Mouse (Mus musculus) liver, embryonic 12.5 days (tissue): ENCODE measurements at regions not wholly inside any gene's neighbourhood (a gene's known extent, or its start where the extent isn't known, plus 50 kb on each side); places are given as distances from the start of the nearest gene placed in this dataset.

Experiments used
- ATAC-seq: fragments of 200-750 bp; cut with Nextera tagmentation; 2 replicates; pipeline ENCODE4 v1.8.0; 2017; ENCODE audit warnings: moderate number of reproducible peaks, mild to moderate bottlenecking, moderate library complexity
- H3K27ac ChIP-seq: fragments of 300-500 bp; sonication (generic); 2 replicates; pipeline ENCODE4 v1.5.1; 2016; ENCODE audit warnings: mild to moderate bottlenecking
- H3K27me3 ChIP-seq: fragments of 300-500 bp; sonication (generic); replicated peaks from 2 replicates; pipeline ENCODE4 v1.6.1; 2016; ENCODE audit warnings: mild to moderate bottlenecking, moderate library complexity
- H3K36me3 ChIP-seq: fragments of 300-500 bp; sonication (generic); 2 replicates; pipeline ENCODE4 v1.6.1; 2016; ENCODE audit warnings: mild to moderate bottlenecking, moderate library complexity
- H3K4me1 ChIP-seq: fragments of 300-500 bp; sonication (generic); 2 replicates; pipeline ENCODE4 v1.6.1; 2016
- H3K4me2 ChIP-seq: fragments of 300-500 bp; sonication (generic); 2 replicates; pipeline ENCODE4 v1.6.1; 2016; ENCODE audit warnings: mild to moderate bottlenecking, moderate library complexity
- H3K4me3 ChIP-seq: fragments of 300-500 bp; sonication (generic); 2 replicates; pipeline ENCODE4 v1.5.1; 2016; ENCODE audit warnings: mild to moderate bottlenecking, moderate library complexity
- H3K9ac ChIP-seq: fragments of 300-500 bp; sonication (generic); 2 replicates; pipeline ENCODE4 v1.6.1; 2016; ENCODE audit warnings: mild to moderate bottlenecking, moderate library complexity
- H3K9me3 ChIP-seq: fragments of 300-500 bp; sonication (generic); replicated peaks from 2 replicates; pipeline ENCODE4 v1.6.1; 2016; ENCODE audit warnings: mild to moderate bottlenecking, moderate library complexity
- WGBS: fragments of 180-500 bp; shearing (Covaris S2); methylation state at CpG from one replicate; pipeline ENCODE4 v1.1.7; 2016; ENCODE audit not compliant: insufficient replicate concordance; 5-methylcytosine and 5-hydroxymethylcytosine counted together

DNA sequence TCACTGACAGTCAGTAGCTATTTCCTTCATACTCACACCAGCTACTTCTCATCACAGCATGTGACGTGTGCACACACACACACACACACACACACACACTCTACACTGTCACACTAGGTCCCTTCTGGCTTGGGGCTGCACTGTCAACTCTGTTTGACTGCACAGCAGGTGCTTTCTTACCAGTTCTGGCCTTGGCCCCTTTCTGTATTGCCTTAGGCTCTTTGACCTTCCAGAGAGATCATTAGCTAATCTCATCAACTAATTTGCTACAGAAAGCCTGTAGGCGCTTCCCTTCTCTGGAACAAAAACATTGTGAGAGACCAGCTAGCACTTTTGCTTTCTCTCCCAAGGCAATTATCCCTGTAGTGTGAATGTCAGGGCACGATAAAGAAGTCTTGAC lies 334.4 kb downstream of the Mllt3 start:
- Histone ChIP-seq H3K36me3 (no peaks in the 10 kb centered on the region), H3K27ac (no peak overlapping the region)
- WGBS = 44% methylated on average over 3 of the region's 3 CpGs

DNA sequence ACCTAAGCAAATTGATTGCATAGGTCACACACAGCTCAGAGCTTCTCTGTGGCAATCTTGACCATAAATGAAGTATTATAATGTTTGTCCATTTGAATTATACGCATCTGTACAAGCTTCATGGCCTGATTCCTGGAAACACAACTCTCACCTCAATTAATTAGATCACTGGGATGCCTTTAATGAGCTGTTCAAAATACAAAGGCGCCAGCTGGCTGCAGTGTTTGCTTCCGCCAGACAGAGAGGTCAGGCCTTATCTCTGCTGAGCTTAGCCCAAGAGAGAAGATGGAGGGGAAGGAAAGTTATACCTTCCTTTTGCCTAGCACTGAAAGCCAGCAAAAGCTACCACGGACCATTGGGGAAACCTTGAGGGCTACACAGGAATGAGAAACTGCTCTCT lies 336.2 kb downstream of the Mllt3 start:
- Histone ChIP-seq H3K4me2 (no peak overlapping the region), H3K27me3 (no peaks in the 10 kb centered on the region), H3K27ac (no peak overlapping the region), H3K4me1 (no peaks in the 10 kb centered on the region), H3K9ac (no peak overlapping the region), H3K4me3 (no peak overlapping the region), H3K36me3 (no peaks in the 10 kb centered on the region), H3K9me3 (no peaks in the 10 kb centered on the region)
- no peak for ATAC-seq
- whole genome bisulfite sequencing = 57% methylated on average over 4 of the region's 4 CpGs

More for the DNA sequence above, 334.4 kb downstream of the Mllt3 start:
- H3K27me3 ChIP-seq = no peaks in the 10 kb centered on the region
- H3K9me3 ChIP-seq = no peaks in the 10 kb centered on the region
- ATAC-seq = no peak
- H3K4me3 ChIP-seq = no peak overlapping the region
- no peaks in the 10 kb centered on the region for H3K4me1 ChIP-seq
- H3K4me2 ChIP-seq = no peak overlapping the region
- no peak overlapping the region for H3K9ac ChIP-seq

DNA sequence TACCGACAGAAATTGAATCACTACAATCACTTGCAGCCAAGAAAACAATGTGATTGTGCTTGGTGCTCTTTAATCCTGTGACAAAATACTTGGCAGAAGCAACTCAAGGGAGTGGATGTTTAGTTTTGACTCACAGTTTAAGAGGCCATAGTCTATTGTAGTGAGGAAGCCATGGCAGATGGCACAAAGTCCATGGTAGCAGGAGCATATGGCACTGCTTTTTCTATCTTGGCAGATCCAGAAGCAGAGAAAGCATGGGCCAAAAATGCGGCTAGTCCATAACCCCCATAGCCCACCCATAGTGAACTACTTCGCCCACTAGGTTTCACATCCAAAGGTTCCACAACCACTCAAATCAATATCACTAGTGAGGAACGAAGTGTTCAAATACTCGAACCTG lies 337.4 kb downstream of the Mllt3 start:
- H3K4me3 ChIP-seq = no peak overlapping the region
- no peaks in the 10 kb centered on the region for H3K27me3 ChIP-seq
- 83% methylated on average over 5 of the region's 5 CpGs for WGBS
- ATAC-seq = no peak
- H3K4me2 ChIP-seq = no peak overlapping the region
- H3K9ac ChIP-seq = no peak overlapping the region
- H3K36me3 ChIP-seq = no peaks in the 10 kb centered on the region
- no peak overlapping the region for H3K27ac ChIP-seq
- no peaks in the 10 kb centered on the region for H3K4me1 ChIP-seq
- no peaks in the 10 kb centered on the region for H3K9me3 ChIP-seq

DNA sequence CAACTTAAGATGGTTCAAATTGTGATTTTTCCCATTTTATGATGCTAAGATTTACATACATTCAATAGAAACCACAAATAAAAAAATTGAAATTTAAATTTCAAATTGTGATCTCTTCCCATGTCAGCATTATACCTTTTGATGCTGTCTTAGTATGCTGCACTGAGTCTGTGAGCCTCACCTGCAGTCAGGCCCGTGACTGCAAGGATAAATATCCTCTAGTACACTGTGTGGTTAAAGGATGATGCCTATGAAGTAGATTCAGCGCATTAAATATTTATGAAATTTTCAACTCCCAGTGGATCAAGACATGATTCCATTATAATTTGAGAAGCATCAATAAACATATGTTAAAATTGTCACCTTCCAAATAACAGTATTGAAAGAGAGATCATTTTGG lies 340.4 kb downstream of the Mllt3 start:
- H3K4me3 ChIP-seq = no peak overlapping the region
- H3K9me3 ChIP-seq = no peaks in the 10 kb centered on the region
- no peak overlapping the region for H3K4me2 ChIP-seq
- no peak for ATAC-seq
- no peaks in the 10 kb centered on the region for H3K27me3 ChIP-seq
- no peak overlapping the region for H3K27ac ChIP-seq
- no peaks in the 10 kb centered on the region for H3K36me3 ChIP-seq
- no peak overlapping the region for H3K9ac ChIP-seq
- H3K4me1 ChIP-seq = no peaks in the 10 kb centered on the region
- WGBS = 67% methylated on average over 2 of the region's 2 CpGs

DNA sequence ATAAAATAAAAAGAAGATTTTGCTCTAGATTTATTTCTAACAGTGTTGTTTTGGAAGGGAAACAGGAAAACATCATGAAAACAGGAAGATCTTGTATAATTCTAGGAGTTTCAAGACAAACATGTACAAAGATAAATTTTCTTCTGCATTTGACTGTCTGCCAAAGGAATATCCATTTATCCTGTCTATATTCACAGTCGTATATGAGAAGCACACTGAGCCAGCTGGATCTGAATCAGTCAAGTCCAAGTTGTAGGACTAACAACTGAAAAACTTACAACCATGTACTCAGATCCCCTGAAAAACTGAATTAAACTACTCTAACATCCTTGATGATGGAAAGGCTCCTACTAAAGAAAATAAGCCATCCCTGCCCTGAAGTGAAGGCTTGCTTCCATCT lies 348.2 kb downstream of the Mllt3 start:
- WGBS = 75% methylated on average over 1 of the region's 1 CpGs

GRCm38 (mm10) chr4:87682783-87683182 lies 350.4 kb downstream of the Mllt3 start:
- Histone ChIP-seq H3K4me2 (no peak overlapping the region), H3K9me3 (no peaks in the 10 kb centered on the region), H3K36me3 (no peaks in the 10 kb centered on the region), H3K27ac (no peak overlapping the region), H3K4me3 (no peak overlapping the region), H3K27me3 (no peaks in the 10 kb centered on the region), H3K4me1 (no peaks in the 10 kb centered on the region), H3K9ac (no peak overlapping the region)
- no peak for ATAC-seq
- WGBS = 73% methylated on average over 2 of the region's 2 CpGs

More for the DNA sequence above, 348.2 kb downstream of the Mllt3 start:
- no peak overlapping the region for H3K9ac ChIP-seq
- no peaks in the 10 kb centered on the region for H3K36me3 ChIP-seq
- no peaks in the 10 kb centered on the region for H3K27me3 ChIP-seq
- H3K4me3 ChIP-seq = no peak overlapping the region
- H3K9me3 ChIP-seq = no peaks in the 10 kb centered on the region
- no peaks in the 10 kb centered on the region for H3K4me1 ChIP-seq
- H3K4me2 ChIP-seq = no peak overlapping the region
- ATAC-seq = no peak
- no peak overlapping the region for H3K27ac ChIP-seq

GRCm38 (mm10) chr4:87671101-87671500 lies 362.1 kb downstream of the Mllt3 start:
- ATAC-seq = no peak
- H3K27ac ChIP-seq = no peak overlapping the region
- no peaks in the 10 kb centered on the region for H3K9me3 ChIP-seq
- no peak overlapping the region for H3K4me3 ChIP-seq
- H3K4me2 ChIP-seq = no peak overlapping the region
- 63% methylated on average over 3 of the region's 3 CpGs for WGBS
- no peaks in the 10 kb centered on the region for H3K4me1 ChIP-seq
- no peak overlapping the region for H3K9ac ChIP-seq
- H3K27me3 ChIP-seq = no peaks in the 10 kb centered on the region
- no peaks in the 10 kb centered on the region for H3K36me3 ChIP-seq

DNA sequence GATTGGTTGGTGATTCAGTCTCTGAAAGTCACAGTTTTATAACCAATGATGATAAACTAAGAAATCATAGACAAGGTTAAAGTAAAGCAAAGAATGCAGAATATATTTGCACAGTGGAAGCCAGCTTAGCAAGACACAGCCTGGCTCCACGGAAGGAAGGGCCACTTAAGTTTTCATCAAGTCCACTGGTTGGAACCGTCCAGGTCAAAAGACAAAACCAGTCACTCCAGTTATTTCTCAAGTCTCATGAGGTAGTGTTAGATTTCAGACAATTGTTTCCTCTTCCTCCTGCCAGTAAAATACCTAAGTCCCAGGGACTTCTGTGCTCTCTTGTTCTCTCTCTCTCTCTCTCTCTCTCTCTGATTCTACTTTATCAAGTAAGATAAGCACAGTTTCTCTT lies 363.0 kb downstream of the Mllt3 start:
- Histone ChIP-seq H3K36me3 (no peaks in the 10 kb centered on the region), H3K4me1 (no peaks in the 10 kb centered on the region), H3K27ac (no peak overlapping the region), H3K4me2 (no peak overlapping the region), H3K4me3 (no peak overlapping the region), H3K9ac (no peak overlapping the region), H3K27me3 (no peaks in the 10 kb centered on the region), H3K9me3 (no peaks in the 10 kb centered on the region)
- WGBS = 64% methylated on average over 2 of the region's 2 CpGs
- ATAC-seq = no peak

DNA sequence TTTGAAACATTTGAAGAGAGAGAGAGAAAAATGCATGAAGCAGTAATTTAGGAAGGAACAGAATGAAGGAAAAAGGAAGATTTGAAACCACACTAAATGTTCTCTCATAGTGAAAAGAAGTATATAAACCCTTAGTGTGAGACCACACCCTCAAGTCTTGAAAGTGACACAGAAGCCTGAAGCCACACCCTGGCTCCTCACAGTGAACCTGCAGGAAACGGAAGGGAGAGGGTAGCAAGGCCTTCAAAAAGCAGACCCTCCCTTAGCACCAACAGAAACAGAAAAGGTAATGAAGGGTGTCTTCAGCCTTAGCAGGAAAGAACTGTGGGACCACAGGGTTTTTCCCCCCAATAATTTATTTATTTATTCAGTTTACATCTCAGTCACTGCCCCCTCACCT lies 363.7 kb downstream of the Mllt3 start:
- no peaks in the 10 kb centered on the region for H3K9me3 ChIP-seq
- ATAC-seq = no peak
- H3K36me3 ChIP-seq = no peaks in the 10 kb centered on the region
- no peak overlapping the region for H3K27ac ChIP-seq
- no peak overlapping the region for H3K9ac ChIP-seq
- H3K4me2 ChIP-seq = no peak overlapping the region
- WGBS = 41% methylated on average over 1 of the region's 1 CpGs
- H3K4me1 ChIP-seq = no peaks in the 10 kb centered on the region
- no peaks in the 10 kb centered on the region for H3K27me3 ChIP-seq
- no peak overlapping the region for H3K4me3 ChIP-seq

DNA sequence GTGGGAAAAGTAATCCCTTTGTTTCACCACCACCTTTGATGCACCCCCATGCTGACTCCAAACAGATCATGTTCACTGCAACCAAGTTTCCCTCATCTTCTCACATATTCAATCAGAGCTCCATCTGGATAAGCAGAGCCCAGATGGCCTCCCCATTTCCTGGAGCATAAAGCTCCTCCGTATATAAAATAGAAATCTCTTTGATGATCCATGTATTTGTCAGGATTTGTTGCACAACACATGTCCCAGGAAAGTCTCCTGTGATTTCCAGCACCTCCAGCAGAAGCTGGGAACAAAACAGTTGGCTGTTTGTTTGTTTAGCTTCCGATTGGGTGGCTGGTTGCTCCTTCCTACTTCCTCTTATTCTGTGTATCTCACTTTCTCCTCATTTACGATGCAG lies 364.9 kb downstream of the Mllt3 start:
- Histone ChIP-seq H3K27me3 (no peaks in the 10 kb centered on the region), H3K9ac (no peak overlapping the region), H3K36me3 (no peaks in the 10 kb centered on the region), H3K27ac (no peak overlapping the region), H3K4me3 (no peak overlapping the region), H3K4me1 (no peaks in the 10 kb centered on the region), H3K4me2 (no peak overlapping the region), H3K9me3 (no peaks in the 10 kb centered on the region)
- WGBS = 16% methylated on average over 3 of the region's 3 CpGs
- no peak for ATAC-seq

- H3K9ac ChIP-seq = no peak overlapping the region
- no peaks in the 10 kb centered on the region for H3K27me3 ChIP-seq
- no peak overlapping the region for H3K4me3 ChIP-seq
- ATAC-seq = no peak
- H3K36me3 ChIP-seq = no peaks in the 10 kb centered on the region
- H3K4me2 ChIP-seq = no peak overlapping the region
- 75% methylated on average over 5 of the region's 5 CpGs for WGBS
- no peak overlapping the region for H3K27ac ChIP-seq
- H3K9me3 ChIP-seq = no peaks in the 10 kb centered on the region
- H3K4me1 ChIP-seq = no peaks in the 10 kb centered on the region
Observed at GRCm38 (mm10) chr4:87667556-87668154, 365.5 kb downstream of the Mllt3 start.

GRCm38 (mm10) chr4:87665149-87665548 lies 368.0 kb downstream of the Mllt3 start:
- Histone ChIP-seq H3K27ac (no peak overlapping the region), H3K9me3 (no peaks in the 10 kb centered on the region), H3K27me3 (no peaks in the 10 kb centered on the region), H3K4me1 (no peaks in the 10 kb centered on the region), H3K9ac (no peak overlapping the region), H3K4me3 (no peak overlapping the region), H3K36me3 (no peaks in the 10 kb centered on the region), H3K4me2 (no peak overlapping the region)
- 55% methylated on average over 6 of the region's 6 CpGs for WGBS
- ATAC-seq = no peak

DNA sequence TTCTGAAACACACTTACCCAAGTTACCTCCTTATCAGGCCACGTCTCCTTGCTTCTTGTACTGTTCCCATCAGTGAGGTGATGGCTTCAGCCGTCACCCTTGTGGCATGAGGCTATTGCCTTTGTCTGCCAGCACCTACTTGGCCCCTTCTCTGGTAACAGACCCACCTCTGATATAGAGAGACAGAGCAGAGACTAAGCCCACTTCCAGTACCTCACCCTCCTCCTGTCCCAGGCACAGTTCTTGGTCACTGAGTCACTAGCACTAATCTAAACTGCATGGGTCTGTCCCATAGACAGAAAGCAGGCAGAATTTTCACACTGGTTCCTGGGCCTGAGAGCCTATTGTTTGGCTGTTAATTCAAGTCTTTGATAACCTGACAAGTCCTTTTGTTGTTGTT lies 370.3 kb downstream of the Mllt3 start:
- Histone ChIP-seq H3K4me3 (no peak overlapping the region), H3K9ac (no peak overlapping the region), H3K4me2 (no peak overlapping the region), H3K9me3 (no peaks in the 10 kb centered on the region), H3K27me3 (no peaks in the 10 kb centered on the region), H3K36me3 (no peaks in the 10 kb centered on the region), H3K27ac (no peak overlapping the region), H3K4me1 (no peaks in the 10 kb centered on the region)
- WGBS = 46% methylated on average over 2 of the region's 2 CpGs
- ATAC-seq = no peak
